Comparison of ENCODE assay signal across 18 mouse cellular contexts in genomic region chr7:125398116-125398515, GRCm38 (mm10). TPM values are rescaled to one million over a fixed set of nuclear protein-coding genes. Genes with fewer than 3 reads are reported as not detected.
DNase-seq lines count a peak whose midpoint lies in the region; ATAC-seq and TF ChIP-seq lines count a peak whose summit lies in the region.
"Had no signal": no experiment of that assay in that cellular context is flagged by ENCODE, and none has a peak within 500 bp of the region (broad histone marks: within the 10 kb centered on the region; RNA-seq: fewer than 3 reads in every experiment).

No protein-coding gene starts in this region.

- WGBS in forebrain, postnatal 0 days = 72% methylated on average over 8 of the region's 8 CpGs
- 94% methylated on average over 8 of the region's 8 CpGs for WGBS in forebrain, embryonic 11.5 days
- WGBS in kidney, embryonic 16.5 days = 86% methylated on average over 8 of the region's 8 CpGs
- WGBS in midbrain, embryonic 14.5 days = 85% methylated on average over 8 of the region's 8 CpGs
- WGBS in midbrain, embryonic 10.5 days = 94% methylated on average over 8 of the region's 8 CpGs

- no peaks in the 10 kb centered on the region for H3K4me1 ChIP-seq in forebrain, postnatal 0 days (ENCODE audit: insufficient read depth)
- no peaks in the 10 kb centered on the region for H3K4me1 ChIP-seq in forebrain, embryonic 11.5 days (replicated peaks; ENCODE audit: control insufficient read depth, insufficient read depth, low read length)
- no peaks in the 10 kb centered on the region for H3K4me1 ChIP-seq in kidney, embryonic 16.5 days (ENCODE audit: insufficient read depth, low read length)
- no peaks in the 10 kb centered on the region for H3K4me1 ChIP-seq in midbrain, embryonic 14.5 days (ENCODE audit: control insufficient read depth, insufficient read depth, low read length)
- H3K4me1 ChIP-seq in midbrain, embryonic 10.5 days = peaks cover 4% of the 10 kb centered on the region

- no peak overlapping the region for H3K4me2 ChIP-seq in forebrain, postnatal 0 days (ENCODE audit: low read depth)
- H3K4me2 ChIP-seq in forebrain, embryonic 11.5 days (ENCODE audit: low read depth, low read length, severe bottlenecking) = no peak overlapping the region
- H3K4me2 ChIP-seq in kidney, embryonic 16.5 days (replicated peaks; ENCODE audit: low read depth, low read length) = no peak overlapping the region
- no peak overlapping the region for H3K4me2 ChIP-seq in midbrain, embryonic 14.5 days (ENCODE audit: low read length)
- H3K4me2 ChIP-seq: forebrain, embryonic 15.5 days; midbrain, embryonic 11.5 days; neural tube, embryonic 13.5 days had no signal

- no peaks in the 10 kb centered on the region for H3K27me3 ChIP-seq in forebrain, postnatal 0 days (ENCODE audit: insufficient read depth, low read length)
- no peaks in the 10 kb centered on the region for H3K27me3 ChIP-seq in forebrain, embryonic 11.5 days (ENCODE audit: control insufficient read depth, insufficient read depth, low read length)
- no peaks in the 10 kb centered on the region for H3K27me3 ChIP-seq in kidney, embryonic 16.5 days (ENCODE audit: insufficient read depth, low read length)
- no peaks in the 10 kb centered on the region for H3K27me3 ChIP-seq in midbrain, embryonic 14.5 days (ENCODE audit: control insufficient read depth, insufficient read depth, low read length)
- H3K27me3 ChIP-seq in midbrain, embryonic 10.5 days (ENCODE audit: low read depth, poor library complexity, severe bottlenecking) = peaks cover 15% of the 10 kb centered on the region

- TF ChIP-seq CTCF in forebrain, postnatal 0 days (IDR thresholded peaks at IDR 0.05; ENCODE audit: low read depth) = no peak

- no peak overlapping the region for H3K4me3 ChIP-seq in forebrain, postnatal 0 days (ENCODE audit: low read depth, low read length)
- no peak overlapping the region for H3K4me3 ChIP-seq in forebrain, embryonic 11.5 days (ENCODE audit: low read depth, low read length)
- no peak overlapping the region for H3K4me3 ChIP-seq in kidney, embryonic 16.5 days (ENCODE audit: low read length)
- H3K4me3 ChIP-seq in midbrain, embryonic 14.5 days (replicated peaks; ENCODE audit: low read depth, low read length) = no peak overlapping the region
- no peak overlapping the region for H3K4me3 ChIP-seq in midbrain, embryonic 10.5 days
- H3K4me3 ChIP-seq: forebrain, embryonic 15.5 days; neural tube, embryonic 13.5 days had no signal

- no peaks in the 10 kb centered on the region for H3K9me3 ChIP-seq in forebrain, postnatal 0 days (ENCODE audit: low read length)
- H3K9me3 ChIP-seq in forebrain, embryonic 11.5 days (ENCODE audit: control insufficient read depth, low read length) = no peaks in the 10 kb centered on the region
- no peaks in the 10 kb centered on the region for H3K9me3 ChIP-seq in kidney, embryonic 16.5 days (ENCODE audit: low read length)
- no peaks in the 10 kb centered on the region for H3K9me3 ChIP-seq in midbrain, embryonic 14.5 days (ENCODE audit: control insufficient read depth, low read length)
- H3K9me3 ChIP-seq in midbrain, embryonic 10.5 days (replicated peaks) = no peaks in the 10 kb centered on the region
- H3K9me3 ChIP-seq: forebrain, embryonic 15.5 days; neural tube, embryonic 13.5 days had no signal

- H3K27ac ChIP-seq in forebrain, postnatal 0 days (ENCODE audit: low read depth, low read length) = no peak overlapping the region
- H3K27ac ChIP-seq in forebrain, embryonic 11.5 days (ENCODE audit: low read depth, low read length) = no peak overlapping the region
- no peak overlapping the region for H3K27ac ChIP-seq in kidney, embryonic 16.5 days (ENCODE audit: low read length)
- H3K27ac ChIP-seq in midbrain, embryonic 14.5 days (replicated peaks; ENCODE audit: low read depth, low read length) = no peak overlapping the region
- no peak overlapping the region for H3K27ac ChIP-seq in midbrain, embryonic 10.5 days (replicated peaks)
- H3K27ac ChIP-seq: forebrain, embryonic 15.5 days; liver, embryonic 14.5 days; macrophage; neural tube, embryonic 13.5 days had no signal

- H3K36me3 ChIP-seq in forebrain, postnatal 0 days (ENCODE audit: insufficient read depth) = no peaks in the 10 kb centered on the region
- H3K36me3 ChIP-seq in forebrain, embryonic 11.5 days (ENCODE audit: control insufficient read depth, insufficient read depth, low read length) = no peaks in the 10 kb centered on the region
- no peaks in the 10 kb centered on the region for H3K36me3 ChIP-seq in kidney, embryonic 16.5 days (ENCODE audit: insufficient read depth, low read length)
- H3K36me3 ChIP-seq in midbrain, embryonic 14.5 days (ENCODE audit: control insufficient read depth, insufficient read depth, low read length) = no peaks in the 10 kb centered on the region
- no peaks in the 10 kb centered on the region for H3K36me3 ChIP-seq in midbrain, embryonic 10.5 days
- H3K36me3 ChIP-seq: forebrain, embryonic 15.5 days; neural tube, embryonic 13.5 days had no signal

- no peak overlapping the region for H3K9ac ChIP-seq in forebrain, postnatal 0 days
- H3K9ac ChIP-seq in forebrain, embryonic 11.5 days (ENCODE audit: low read length) = no peak overlapping the region
- H3K9ac ChIP-seq in kidney, embryonic 16.5 days (replicated peaks; ENCODE audit: low read length) = no peak overlapping the region
- H3K9ac ChIP-seq in midbrain, embryonic 14.5 days (replicated peaks; ENCODE audit: low read length) = no peak overlapping the region
- H3K9ac ChIP-seq: forebrain, embryonic 15.5 days; liver, embryonic 14.5 days; neural tube, embryonic 13.5 days had no signal

- peak; percentile 23 for DNase-seq in forebrain, postnatal 0 days
- DNase-seq in forebrain, embryonic 11.5 days (ENCODE audit: low spot score) = no peak
- DNase-seq in kidney, postnatal 10 days = peak; percentile 56
- DNase-seq in midbrain, embryonic 14.5 days = peak; percentile 35
- DNase-seq in midbrain, embryonic 10.5 days (ENCODE audit: low spot score) = no peak
- peak; percentile 46 for DNase-seq in lung, postnatal 14 days
- no peak for DNase-seq in c-Kit-positive CD71-positive TER-119-positive erythroid progenitor cells, embryonic 14.5 days (ENCODE audit: low spot score)
- DNase-seq: adrenal gland, adult 2 months; cerebellum, adult 11 months; kidney, adult 8-10 months; thymus, postnatal 36 days had no signal

- ATAC-seq in forebrain, postnatal 0 days = no peak
- no peak for ATAC-seq in forebrain, embryonic 11.5 days (replicated peaks; ENCODE audit: low FRiP score)
- no peak for ATAC-seq in kidney, embryonic 16.5 days (ENCODE audit: low FRiP score, low TSS enrichment)
- no peak for ATAC-seq in midbrain, embryonic 14.5 days (ENCODE audit: low FRiP score, low TSS enrichment)
- ATAC-seq: forebrain, embryonic 15.5 days; inflammation-experienced regulatory T-cells, adult 6 months had no signal

RNA-seq across cellular contexts. Expression of gene Kdm8, which starts 46.4 kb away (rescaled TPM):
- 4.7 and 6.9 TPM in 2 replicates for total RNA-seq in forebrain, postnatal 0 days (2014; rRNA removed)
- 1.9 and 3.1 TPM in 2 replicates for polyA plus RNA-seq in forebrain, postnatal 0 days (2015; fragmentation: Nextera tagmentation; extraction: Ambion mirVana)
- 11.4 and 12.9 TPM in 2 replicates for polyA plus RNA-seq in forebrain, embryonic 11.5 days (2014; fragmentation: Nextera tagmentation; extraction: Ambion mirVana)
- 13.3 and 14.1 TPM in 2 replicates for polyA plus RNA-seq in kidney, embryonic 16.5 days (2015; fragmentation: Nextera tagmentation; extraction: Ambion mirVana)
- 3.8 and 5.5 TPM in 2 replicates for polyA plus RNA-seq in midbrain, embryonic 14.5 days (2014; fragmentation: Nextera tagmentation; extraction: Ambion mirVana)
- 14.8 and 15.5 TPM in 2 replicates for polyA plus RNA-seq in midbrain, embryonic 10.5 days (2016; fragmentation: Nextera tagmentation; extraction: Ambion mirVana)

Comparison
In these comparisons a context has a peak if more than half of its experiments do, and no peak if none do; other contexts are left out.
1. DNase-seq: peak in forebrain, postnatal 0 days (single experiment), kidney, postnatal 10 days (single experiment), midbrain, embryonic 14.5 days (single experiment) and lung, postnatal 14 days (single experiment); none in forebrain, embryonic 11.5 days (single experiment), midbrain, embryonic 10.5 days (single experiment) and c-Kit-positive CD71-positive TER-119-positive erythroid progenitor cells, embryonic 14.5 days (single experiment).